Mouse (Mus musculus) kidney, postnatal 10 days (tissue): ENCODE results near the gene Kat7.

ENCODE experiments used
- DNase-seq: peaks from one replicate; pipeline ENCODE4 v3.0.0; 2021; ENCODE audit warnings: mixed read lengths

The Kat7 gene

GRCm38 (mm10) chr11:95310007-95310647 is at the start of gene Kat7:
TSS of gene Kat7 (minus strand) at chr11:95310246.
- DNase-seq, result peak; percentile 98

- DNase-seq, result no peak
Observed at GRCm38 (mm10) chr11:95358263-95358662, 48.2 kb upstream of the Kat7 start.

- peak; percentile 60 for DNase-seq
Observed at GRCm38 (mm10) chr11:95356469-95357273, 46.6 kb upstream of the Kat7 start.

DNA sequence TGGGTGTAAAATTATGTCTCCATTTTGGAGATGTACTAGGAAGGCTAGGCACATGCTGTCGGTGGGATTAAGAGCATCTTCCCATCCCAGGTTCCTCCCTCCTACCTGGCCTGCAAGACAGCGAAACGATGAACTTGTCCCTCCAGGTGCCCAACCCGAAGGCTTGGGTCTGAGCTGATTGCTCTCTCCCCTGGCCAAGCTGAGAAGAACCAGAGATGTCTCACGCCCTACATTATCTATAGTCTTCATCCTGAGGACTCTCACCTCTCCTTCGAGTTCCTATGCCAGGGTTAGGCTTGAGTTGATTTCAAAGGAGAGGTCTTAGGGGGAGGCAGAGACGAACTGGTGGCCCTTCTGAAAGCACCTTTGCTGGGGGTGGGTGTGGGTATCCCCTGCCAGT is 46.0 kb upstream of the Kat7 start:
- DNase-seq, result no peak

DNA sequence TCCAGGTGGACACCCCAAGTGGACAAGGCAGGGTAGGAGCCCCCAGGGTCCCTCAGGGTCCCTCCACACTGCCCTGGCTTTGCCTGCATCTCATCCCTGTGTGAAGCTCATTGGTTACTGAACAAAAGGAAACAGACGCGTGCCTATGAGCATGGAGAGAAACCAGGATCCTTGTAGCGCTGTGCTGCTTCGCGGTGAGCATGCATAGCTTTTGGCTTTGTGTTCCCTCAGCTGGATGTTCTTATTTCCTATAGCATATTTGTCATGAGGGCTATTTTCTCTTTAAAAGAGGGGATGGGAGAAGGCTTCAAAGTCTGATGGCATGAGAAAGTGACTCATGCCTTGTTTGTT is 45.6 kb upstream of the Kat7 start:
- DNase-seq, result no peak

DNA sequence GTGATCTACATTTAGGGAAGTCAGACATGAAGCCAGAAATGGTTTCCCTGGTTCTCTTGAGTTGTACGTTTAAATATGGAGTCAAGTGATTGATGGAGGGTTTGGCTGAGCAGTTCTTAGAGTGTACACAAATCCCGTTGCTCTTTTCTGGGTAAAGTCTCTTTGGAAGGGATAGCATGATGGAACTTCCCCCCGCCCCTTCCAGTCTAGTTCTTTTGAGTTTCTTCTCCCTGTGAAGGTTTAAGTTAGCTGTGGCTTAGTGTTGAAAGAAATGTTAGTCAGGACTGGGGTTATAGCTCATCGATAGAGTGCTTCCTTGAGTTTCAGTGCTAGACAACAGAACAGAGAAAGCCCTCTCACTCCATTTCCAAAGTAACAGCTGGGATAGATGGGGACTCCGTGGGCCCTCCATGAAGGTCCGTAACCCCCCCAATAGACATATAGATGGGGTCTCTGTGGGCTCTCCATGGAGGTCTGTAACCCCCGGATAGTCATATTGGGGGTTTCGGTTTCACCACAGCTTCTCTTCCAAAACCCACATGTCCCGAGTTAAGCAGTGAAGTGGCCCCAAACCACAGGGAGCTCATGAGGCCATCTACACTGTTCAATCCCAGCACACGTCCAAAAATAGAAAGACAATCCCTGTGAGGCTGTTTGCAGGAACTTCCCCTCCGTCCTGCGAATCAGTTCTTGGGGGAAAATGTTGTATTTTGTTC is 45.1 kb upstream of the Kat7 start:
- DNase-seq, result no peak

- DNase-seq, result no peak
Observed at GRCm38 (mm10) chr11:95354228-95354944, 44.3 kb upstream of the Kat7 start.

- DNase-seq, result no peak
Observed at GRCm38 (mm10) chr11:95353226-95353625, 43.2 kb upstream of the Kat7 start.

DNA sequence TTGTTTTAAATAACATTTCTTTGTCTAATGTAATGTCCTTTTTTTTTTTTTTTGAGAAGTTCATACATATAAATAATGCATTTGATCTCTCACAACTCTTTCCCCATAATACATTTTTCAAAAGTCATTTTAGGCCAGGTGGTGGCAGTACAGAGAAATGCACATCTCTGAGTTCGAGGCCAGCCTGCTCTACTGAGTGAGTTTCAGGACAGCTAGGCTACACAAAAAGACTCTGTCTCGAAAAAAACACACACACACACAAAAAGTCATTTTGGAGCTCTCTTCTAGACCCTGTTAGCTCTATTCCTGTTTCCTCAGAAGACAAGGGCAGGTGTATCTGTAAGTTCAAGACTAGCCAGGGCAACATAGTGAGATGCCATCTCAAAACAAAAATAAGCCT is 42.6 kb upstream of the Kat7 start:
- no peak for DNase-seq

DNA sequence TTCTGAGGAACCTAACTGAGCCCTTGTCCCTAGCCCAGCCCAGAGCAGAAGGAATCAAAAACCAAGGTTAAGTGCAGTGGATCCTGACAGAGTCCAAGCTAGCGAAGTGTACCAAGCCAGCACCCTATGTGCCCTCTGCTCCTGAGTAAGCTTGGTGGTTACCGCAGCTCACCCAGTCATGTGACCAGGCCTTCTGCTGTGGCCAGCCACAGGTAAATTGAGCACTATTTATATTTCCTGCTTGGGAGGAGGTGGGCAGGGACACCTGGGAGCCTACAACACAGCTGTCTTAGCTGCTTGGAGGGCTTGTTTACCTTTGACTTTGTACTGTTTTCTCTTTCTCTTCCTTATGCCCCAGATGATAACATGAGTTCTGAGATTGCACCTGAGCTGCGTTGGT is 40.9 kb upstream of the Kat7 start:
- peak; percentile 35 for DNase-seq

DNA sequence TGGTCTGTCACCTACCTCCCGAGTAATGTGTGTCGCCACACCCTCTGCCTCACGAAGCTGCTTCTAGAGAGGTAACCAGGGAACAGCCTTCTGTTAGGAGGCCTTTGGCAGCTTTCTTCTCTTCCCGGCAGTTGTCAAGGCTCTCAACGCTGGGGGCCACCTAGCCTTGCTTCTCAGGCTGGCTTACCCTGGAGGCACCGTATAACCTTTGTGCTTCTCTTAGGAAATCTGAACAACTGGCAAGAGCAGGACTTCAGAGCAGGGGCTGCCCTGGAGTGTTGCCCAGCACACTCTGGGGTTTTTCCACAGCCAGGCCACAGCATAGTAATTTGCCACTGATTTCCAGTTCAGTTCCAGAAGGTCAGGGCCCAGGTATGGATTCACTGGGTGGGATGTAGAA is 40.2 kb upstream of the Kat7 start:
- DNase-seq, result peak; percentile 63

GRCm38 (mm10) chr11:95344181-95344580 is 34.1 kb upstream of the Kat7 start:
- no peak for DNase-seq

- DNase-seq, result no peak
Observed at GRCm38 (mm10) chr11:95343180-95343579, 33.1 kb upstream of the Kat7 start.

DNA sequence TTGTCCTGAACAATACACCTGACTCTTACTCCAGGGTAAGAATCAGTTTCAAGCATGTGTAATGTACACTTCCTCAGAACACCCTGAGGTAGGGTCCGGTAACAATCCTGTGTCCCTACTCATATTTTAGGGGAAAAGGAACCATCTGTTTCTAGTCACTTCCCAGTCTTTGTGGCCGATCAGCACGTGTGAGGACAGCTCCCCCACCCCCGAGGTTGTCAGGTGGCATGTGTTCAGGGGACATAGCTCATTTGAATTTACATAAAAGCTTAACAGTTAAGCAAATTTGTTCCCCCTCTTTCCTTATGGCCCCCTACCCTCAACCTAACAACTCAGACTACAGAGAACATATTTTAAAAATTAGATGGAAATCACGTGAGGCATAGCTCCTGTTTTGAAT is 30.6 kb upstream of the Kat7 start:
- no peak for DNase-seq

GRCm38 (mm10) chr11:95340259-95340658 is 30.2 kb upstream of the Kat7 start:
- DNase-seq, result no peak

DNA sequence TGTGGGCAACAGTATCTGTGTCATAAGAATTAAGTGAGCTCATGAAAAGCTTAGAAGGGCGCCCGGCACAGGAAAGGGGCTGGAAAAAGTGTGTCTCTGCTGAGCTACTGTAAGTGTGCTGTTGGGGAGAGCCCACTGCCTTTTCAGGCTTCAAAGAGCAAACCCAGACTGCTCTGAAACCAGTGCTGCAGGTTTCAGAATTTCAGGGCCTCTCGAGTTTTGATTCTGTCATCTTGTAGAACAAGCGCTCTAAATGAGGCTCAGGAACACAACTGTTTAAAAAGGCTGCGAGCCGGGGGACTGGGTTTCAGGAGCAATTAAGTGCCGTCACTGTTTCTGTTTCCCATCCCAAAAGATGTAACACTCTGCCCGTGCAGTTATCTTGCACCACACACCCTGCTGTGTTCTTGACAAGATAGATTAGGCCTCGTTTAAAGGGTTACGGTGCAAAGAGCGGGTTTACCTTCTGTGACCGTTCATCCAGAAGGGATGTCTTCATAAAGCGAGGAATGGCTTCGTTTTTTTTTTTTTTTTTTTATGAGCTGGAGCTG is 29.5 kb upstream of the Kat7 start:
- DNase-seq, result no peak

GRCm38 (mm10) chr11:95337846-95338342 is 27.8 kb upstream of the Kat7 start:
- DNase-seq, result no peak

DNA sequence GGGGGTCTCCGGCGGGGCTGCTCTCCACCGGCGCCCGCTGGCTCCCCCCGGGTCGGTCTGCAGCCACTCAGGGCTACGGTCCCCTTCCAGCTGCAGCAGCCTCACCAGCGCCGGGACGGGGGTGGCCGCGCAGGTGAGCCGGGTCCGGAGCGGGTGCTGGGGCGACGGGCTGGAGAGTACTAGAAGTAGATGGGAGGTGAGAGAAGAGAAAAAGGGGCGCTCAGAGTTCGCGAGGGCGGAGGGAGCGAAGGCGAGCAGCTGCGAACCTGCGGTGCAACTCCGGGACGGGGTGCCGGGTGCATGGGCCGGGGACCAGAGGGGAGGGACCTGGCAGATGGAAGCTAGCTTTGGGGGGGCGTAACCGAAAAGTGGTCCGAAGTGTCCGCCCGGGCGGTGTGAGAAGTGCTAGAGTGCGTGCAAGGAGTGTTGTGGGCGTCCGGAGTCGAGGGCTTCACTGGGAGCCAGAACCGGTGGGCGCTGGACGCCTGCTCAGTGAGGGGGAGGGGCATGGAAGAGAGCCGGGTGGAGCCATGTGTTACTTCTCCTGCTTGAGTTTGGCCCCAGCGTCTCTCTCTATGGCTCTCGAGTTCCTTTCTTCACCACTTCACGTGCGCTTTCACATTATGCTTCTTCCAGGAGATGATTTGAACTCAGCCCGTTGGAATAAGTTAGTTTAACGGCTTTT is 27.2 kb upstream of the Kat7 start:
- DNase-seq, result peak; percentile 81

- DNase-seq, result peak; percentile 92
Observed at GRCm38 (mm10) chr11:95336568-95337128, 26.6 kb upstream of the Kat7 start, which contains the start of gene Fam117a. TSS of gene Fam117a (plus strand) at chr11:95337018.

DNA sequence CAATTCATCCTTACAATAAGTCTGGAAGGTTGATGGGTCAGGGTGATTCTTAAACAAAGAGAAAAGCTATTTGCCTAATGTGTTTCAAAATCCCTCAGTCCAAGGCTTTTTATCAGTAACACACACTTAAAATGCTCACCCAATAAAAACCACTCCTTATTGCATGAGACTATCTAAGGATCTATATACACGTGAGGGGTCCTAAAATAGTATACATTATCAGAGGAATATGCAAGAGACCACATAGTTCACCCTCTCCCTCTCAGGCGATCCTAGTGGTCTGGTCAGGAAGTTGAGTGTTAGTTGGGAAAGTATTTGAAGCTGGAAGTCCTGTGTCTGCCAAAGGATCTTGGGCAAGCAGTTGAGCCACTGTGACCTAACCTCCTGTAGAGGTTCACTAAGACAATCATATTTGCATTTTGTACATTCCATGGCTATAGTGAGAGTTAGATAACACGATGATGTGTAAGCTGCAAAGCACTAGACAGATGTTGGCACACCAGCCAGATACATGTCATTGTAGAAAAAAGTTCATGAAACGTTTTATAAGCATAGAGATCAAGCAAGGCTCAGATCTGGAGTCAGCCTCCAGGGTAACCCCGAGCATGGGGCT is 24.5 kb upstream of the Kat7 start:
- no peak for DNase-seq

DNA sequence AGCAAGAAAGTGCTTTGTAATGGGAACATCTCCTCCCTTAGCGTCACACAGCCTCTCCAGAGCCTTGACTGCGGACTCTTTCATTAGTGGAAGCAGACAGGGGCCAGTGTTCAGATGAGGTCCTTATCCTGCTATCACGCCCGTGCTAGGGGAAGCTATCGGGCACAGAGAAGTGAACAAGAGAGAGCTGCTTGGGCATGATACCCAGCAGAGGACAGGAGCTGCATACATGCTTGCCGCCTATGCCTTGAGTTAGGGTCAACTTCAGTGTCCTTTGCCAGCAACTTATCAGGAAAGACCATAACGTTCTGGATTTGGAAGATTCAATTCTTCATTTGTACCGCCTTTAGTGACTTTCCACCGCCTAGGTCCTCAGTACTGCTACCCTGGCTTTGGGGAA is 23.8 kb upstream of the Kat7 start:
- no peak for DNase-seq
